Mouse (Mus musculus) megakaryocyte, embryonic 14.5 days (primary cell): ENCODE measurements around the gene S1pr5.

ENCODE experiments used
- FLI1 ChIP-seq: IDR thresholded peaks from 2 replicates; pipeline ENCODE4 v1.6.1; 2012; ENCODE audit warnings: low read length, inconsistent platforms, mixed read lengths
- GATA1 ChIP-seq: IDR thresholded peaks from 3 replicates; pipeline ENCODE4 v1.6.1; 2012; ENCODE audit warnings: mixed read lengths, low read length, inconsistent platforms, borderline replicate concordance

- TF ChIP-seq GATA1 (no peak), FLI1 (no peak)
Measured at GRCm38 (mm10) chr9:21266889-21267288, 18.6 kb upstream of the S1pr5 start.
